Mouse (Mus musculus) right cerebral cortex, adult 18-20 months (tissue): ENCODE results near the gene Tmigd1.
"Not testable (repeated sequence)": the region's sequence is repeated elsewhere in the genome, so short reads cannot be mapped to it uniquely, and the experiment has no call there.

ENCODE experiments used
- DNase-seq: peaks from one replicate; pipeline ENCODE4 v3.0.0; 2022; ENCODE audit warnings: mixed read lengths

The Tmigd1 gene

GRCm38 (mm10) chr11:76899758-76900738 is 1.9 kb upstream of the Tmigd1 start:
- DNase-seq: no peak

DNA sequence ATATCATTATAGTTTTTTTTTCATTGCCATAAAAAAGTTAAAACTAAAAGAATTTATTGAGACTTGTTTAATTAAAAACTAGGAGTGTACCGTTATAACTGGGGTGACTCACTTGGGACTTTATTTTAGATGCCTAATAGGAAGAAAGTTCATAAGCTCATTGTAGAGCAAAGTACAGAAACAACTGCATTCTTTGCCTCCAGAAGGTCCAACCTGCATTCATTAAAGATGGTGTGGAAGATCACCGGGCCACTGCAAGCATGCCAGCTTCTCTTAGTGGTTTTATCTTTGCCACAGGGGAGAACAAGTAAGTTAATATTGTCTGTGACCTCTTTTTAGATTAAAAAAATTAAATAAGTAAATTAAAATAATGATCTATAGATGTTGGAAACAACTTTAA is 2.4 kb downstream of the Tmigd1 start:
- DNase-seq: no peak

- no peak for DNase-seq
Measured at GRCm38 (mm10) chr11:76908651-76909050, 6.7 kb downstream of the Tmigd1 start.

- DNase-seq: peak; percentile 26
Measured at GRCm38 (mm10) chr11:76911325-76912054, 9.5 kb downstream of the Tmigd1 start.

GRCm38 (mm10) chr11:76912055-76912395 is 10.1 kb downstream of the Tmigd1 start:
- peak; percentile 67 for DNase-seq

DNA sequence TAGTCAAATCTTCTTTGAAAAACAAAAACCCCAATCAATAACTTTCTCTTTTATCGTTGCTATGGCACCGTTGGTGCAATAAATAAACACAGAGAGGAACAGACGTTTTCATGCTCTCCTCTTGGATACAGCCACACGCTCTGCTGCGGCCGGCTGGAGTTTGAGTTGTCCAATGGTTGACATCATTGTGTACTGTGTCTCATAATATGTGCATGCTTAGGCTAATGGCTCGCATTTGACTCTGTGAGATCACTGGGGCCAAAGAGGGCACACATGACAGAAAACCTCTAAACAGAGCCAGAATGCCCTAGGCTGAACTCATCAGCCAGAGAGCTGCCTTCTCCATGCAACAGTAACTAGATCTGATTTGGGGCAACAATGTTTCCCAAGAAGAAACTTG is 12.4 kb downstream of the Tmigd1 start:
- DNase-seq: no peak

- DNase-seq: no peak
Measured at GRCm38 (mm10) chr11:76916539-76917229, 14.7 kb downstream of the Tmigd1 start.

DNA sequence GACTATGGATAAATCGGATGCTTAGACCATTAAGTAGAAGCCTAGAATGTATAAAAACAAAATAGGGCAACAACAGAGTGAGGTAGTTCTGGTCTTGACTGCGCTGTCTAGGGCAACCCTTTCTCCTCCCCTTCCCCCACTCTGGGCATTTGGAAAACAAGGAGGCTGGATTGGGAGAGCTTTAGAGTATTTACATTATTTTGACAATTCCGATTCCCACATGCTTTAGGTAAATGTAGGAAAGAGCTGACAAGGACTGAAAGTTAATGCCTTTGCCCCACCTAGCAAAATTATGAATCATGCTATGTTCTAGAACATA is 15.2 kb downstream of the Tmigd1 start:
- DNase-seq: no peak

- no peak for DNase-seq
Measured at GRCm38 (mm10) chr11:76920607-76921006, 18.6 kb downstream of the Tmigd1 start.

- DNase-seq: peak; percentile 17
Measured at GRCm38 (mm10) chr11:76924759-76925236, 22.8 kb downstream of the Tmigd1 start, which contains the start of gene Blmh. TSS of gene Blmh (plus strand) at chr11:76924809.

DNA sequence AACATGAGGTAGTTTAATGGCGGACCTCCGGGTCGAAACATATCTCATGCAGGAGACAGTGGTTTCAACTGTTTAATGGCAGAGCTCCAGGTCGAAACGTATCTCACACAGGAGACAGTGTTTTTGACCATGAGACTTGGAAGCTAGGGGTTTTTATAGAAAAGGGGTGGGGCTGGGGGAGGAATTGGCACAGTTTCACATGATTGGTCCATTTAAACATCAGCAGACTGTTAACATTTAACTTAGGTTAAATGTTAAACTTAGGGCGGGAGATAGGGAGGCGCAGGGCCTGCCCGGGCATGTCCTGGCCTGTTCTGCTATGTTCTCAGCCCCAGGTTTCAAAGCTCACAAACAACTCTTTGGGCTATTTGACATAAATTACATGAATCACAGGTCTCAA is 26.6 kb downstream of the Tmigd1 start:
- not testable (repeated sequence) for DNase-seq

DNA sequence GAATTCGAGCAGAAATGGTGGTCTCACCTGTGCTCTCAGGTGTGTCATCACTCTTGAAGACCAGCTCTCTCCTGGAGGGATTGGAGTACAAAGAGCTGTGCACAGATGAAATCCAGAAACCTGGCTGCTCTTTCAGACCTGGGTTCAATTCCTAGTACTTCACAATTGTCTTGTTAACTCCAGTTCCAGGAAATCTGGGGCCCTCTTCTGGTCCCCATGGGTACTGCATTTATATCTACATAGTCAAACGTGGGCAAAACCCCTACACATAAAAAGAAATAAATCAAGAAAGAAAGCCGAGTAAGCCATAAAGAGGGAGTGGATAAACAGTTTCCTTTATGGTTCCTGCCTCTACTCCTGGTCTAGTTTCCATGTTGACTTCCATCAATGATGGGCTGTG is 31.2 kb downstream of the Tmigd1 start:
- DNase-seq: no peak

DNA sequence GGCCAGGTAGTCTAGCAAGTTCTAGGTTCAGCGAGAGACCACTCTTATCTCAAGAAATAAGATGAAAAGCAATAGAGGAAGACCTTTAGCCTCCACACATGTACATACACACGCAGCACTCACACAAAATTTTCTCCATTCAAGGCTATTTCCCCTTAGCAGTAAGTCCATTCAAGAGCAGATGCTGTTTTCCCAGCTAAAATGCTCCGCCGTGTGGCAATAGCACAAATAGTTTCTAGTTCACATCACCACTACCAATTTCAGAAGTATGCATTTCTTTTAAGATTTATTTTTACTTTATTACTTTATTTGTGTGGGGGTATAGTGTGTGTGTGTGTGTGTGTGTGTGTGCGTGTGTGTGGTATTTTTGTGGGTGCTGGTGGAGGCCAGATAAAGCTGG is 34.6 kb downstream of the Tmigd1 start:
- DNase-seq: no peak

DNA sequence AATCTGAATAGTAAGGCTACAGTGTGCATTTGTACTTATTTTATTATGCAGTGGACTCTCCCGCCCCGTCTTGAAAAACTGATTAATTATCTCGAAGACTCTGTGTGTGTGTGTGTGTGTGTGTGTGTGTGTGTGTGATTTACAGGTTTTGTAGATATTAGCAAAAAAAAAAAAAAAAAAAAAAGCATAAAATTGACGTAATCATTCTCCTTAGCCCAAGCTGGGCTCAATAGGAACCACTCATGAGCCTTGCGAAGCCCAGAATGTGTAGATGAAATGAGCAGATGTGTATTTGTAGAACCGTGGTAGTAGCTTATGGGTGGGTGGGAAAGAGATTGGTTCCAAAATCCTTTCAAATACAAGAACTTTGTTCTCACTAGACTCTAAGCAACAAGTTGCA is 42.9 kb downstream of the Tmigd1 start:
- no peak for DNase-seq

DNA sequence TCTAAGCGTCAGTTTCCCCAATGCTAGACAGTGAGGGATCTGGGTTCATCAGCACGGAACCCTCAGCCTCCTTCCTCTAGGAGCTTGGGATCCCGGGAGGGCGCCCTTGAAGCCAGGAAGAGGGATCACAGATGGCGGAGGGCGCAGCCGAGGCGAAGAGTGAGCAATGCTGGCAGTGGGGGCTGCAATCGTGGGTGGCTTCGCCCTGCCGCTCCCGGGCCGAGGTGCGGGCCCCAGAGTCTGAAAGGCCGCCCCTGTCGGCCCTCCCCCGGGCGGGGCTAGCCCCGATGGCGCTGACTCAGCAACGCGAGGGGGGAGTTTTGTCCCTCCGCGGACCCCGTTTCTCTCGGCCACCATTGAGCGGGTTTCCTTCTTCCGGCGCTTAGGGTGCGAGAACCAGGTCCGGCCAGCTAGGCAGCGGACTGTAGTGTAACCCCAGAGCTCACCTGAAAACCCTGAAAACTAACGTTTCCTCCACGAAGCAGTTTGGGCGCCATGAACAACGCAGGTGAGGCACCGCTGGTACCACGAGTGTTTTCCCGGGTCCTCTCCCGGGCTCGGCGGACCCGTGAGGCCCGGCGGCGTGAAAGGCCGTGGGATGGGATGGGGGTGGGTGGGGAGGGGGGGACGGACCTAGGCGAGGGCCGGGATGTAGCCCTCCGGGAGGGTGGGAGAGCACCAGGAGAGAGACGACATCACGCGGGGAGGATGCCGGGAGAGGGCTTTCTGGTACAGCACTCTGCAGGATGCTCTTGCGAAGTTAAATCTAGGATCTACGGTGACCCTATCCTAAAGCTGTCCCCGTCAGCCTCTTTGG is 43.6 kb downstream of the Tmigd1 start:
- DNase-seq: peak; percentile 91

DNA sequence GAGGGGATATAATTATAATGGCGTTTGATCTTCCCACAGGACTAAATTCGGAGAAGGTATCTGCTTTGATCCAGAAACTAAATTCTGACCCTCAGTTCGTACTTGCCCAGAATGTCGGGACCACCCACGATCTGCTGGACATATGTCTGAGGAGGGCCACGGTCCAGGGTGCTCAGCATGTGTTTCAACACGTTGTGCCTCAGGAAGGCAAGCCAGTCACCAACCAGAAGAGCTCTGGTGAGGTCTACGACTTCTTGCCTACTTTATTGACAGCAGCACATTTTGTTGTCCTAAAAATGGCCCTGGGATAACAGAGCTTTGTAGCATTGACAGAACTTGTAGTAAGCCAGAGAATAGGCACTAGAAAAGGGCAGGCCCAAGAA is 44.2 kb downstream of the Tmigd1 start:
- DNase-seq: no peak

- DNase-seq: peak; percentile 32
Measured at GRCm38 (mm10) chr11:76953536-76953935, 51.6 kb downstream of the Tmigd1 start.

DNA sequence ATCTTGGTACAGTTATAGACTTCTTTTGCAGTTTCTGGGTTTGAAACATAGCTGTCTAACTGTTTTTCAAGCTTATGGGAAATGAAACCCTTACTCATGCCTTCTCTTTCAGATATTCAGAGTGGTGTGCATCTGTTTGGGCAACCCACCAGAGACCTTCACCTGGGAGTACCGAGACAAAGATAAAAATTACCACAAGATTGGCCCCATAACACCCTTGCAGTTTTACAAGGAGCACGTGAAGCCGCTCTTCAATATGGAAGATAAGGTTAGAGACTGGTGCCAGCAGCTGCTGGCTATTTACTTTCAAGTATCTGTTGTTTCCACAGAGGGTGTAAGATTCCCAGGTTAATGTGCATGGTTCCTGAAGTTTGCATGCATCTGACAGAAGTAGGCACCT is 63.7 kb downstream of the Tmigd1 start:
- DNase-seq: no peak
